Mouse (Mus musculus) v-Abl transformed pro-B cells (cell line): ENCODE measurements around the gene Tmem200b.

ENCODE experiments used
- in situ Hi-C, 2 experiments: fragments of 400-800 bp; cut with MboI; formaldehyde crosslinking; loops; one replicate each; pipeline ENCODE4 v1.15.1; 2025; ENCODE audit not compliant: unreplicated experiment in 2 of 2

Gene Tmem200b

DNA sequence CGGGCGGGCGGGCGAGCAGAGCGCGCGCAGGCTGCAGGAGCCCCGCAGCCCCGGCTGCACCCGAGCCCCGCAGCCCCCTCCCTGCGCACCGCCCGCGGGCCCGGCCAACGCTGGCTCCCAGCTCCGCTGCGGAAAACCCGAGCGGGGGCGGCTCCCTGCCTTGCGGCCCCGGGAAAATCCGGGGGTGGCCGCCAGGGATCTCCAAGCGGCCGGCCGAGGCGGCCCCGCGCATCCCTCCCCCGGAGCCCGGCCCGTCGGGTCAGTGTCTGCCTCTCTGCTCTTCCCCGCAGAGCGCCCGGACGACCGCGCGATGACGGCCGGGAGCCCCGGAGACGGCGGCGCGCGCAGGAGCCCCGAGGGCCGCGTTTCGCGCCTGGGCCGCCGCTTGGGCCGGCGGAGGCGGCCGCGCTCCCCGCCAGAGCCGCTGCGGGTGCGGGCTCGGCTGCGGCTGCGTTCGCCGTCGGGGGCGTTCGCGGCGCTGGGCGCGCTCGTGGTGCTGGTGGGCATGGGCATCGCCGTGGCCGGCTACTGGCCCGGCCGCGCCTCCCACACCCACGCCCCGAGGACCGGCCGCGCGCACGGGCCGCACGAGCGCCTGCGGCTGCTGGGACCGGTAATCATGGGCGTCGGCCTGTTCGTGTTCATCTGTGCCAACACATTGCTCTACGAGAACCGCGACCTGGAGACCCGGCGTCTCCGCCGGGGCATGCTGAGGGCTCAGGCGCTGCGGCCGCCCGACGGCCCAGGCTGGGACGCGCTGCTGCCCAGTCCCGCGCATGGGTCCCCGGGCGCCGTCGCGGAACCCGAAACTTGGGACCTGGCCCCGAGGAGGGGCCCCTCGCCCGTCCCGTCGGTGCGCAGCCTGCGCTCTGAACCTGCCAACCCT is at the start of gene Tmem200b:
Gene Tmem200b, plus strand, starts transcription at position 311 of the 886 bp plus-strand sequence.
- in situ Hi-C loops: no loop called here

- in situ Hi-C loops: no loop called here
Measured at GRCm38 (mm10) chr4:131872672-131873292, 48.8 kb upstream of the Tmem200b start.

DNA sequence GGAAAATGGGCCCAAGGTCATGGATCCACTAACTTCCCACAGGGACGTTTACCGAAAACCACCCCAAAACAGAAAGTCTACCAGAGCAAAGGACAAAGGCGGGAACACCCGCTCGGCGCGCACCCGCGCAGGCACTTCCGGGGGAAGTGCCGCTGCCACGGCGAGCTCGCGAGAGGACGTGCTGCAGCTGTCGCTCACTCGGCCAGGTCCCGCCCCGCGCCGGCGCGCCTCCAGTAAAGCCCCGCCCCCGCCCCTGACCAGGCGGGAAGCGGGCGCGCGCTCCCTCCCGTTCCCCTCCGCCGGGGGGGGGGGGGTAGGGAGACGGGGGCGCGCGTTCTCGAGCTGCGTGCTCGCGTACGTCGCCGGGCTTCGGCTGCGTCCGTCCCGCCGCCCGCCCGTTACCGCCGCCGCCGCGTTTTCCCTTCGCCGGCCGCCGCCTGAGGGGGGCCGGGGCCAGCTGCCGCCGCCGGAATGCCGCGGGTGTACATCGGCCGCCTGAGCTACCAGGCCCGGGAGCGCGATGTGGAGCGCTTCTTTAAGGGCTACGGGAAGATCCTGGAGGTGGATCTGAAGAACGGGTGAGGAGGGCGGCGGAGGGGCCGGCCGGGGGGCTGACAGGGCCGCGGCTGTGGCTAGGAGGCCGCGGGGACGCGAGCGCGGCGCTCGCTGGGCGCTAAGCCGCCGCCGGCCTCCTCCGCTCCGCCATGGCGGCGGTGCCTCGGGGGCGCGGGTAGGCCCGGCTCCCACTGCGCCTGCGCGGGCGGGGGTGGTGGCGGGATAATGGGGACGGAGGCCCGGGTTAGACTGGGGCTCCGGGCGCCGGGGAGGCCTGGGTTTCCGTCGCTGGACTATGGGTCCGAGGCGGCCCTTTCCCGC is 48.0 kb upstream of the Tmem200b start, which contains the start of gene Srsf4:
Gene Srsf4, plus strand, starts transcription at position 325 of the 876 bp plus-strand sequence.
- in situ Hi-C loops: no loop called here

- in situ Hi-C loops: no loop called here
Measured at GRCm38 (mm10) chr4:131874169-131874536, 47.4 kb upstream of the Tmem200b start.

- in situ Hi-C loops: no loop called here
Measured at GRCm38 (mm10) chr4:131874567-131874966, 47.0 kb upstream of the Tmem200b start.

DNA sequence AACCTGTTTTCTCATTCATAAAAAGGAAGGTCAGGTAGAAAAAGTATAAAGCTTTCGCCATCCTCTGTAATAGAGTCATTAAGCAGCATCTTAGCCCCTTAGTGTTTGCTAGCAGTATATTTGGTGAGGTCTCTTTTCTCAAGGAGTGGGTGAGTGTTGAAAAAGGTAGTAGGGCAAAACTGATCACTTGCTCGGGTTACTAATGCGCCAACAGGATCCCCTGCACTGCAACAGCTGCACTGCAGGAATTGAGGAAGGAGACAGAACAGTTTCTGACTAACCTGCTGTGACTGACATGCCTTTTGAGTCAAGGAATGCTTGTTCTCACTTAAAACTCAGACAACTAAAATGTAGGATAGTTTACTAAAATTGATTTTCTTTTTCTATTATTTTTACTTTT is 46.3 kb upstream of the Tmem200b start:
- in situ Hi-C loops: no loop called here

DNA sequence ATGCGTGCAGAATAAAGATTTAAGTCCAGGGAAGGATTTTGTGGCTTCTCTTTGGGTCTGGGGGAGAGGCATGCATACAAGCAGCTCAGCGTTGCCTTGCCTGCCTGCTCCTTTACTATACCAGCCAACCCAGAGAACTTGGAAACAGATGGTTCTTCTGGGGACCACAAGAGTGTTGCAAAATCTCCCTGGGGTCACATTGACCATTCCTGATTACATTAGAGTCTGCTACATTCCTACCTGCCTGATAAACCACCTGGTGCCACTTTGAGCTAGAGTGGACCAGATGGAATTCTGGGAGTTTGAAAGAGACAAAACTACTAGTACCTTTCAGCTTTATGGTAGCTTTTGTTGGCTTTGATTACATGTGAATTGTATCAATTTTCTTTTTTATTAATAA is 44.7 kb upstream of the Tmem200b start:
- in situ Hi-C loops: no loop called here

- in situ Hi-C loops: no loop called here
Measured at GRCm38 (mm10) chr4:131879692-131880091, 41.9 kb upstream of the Tmem200b start.

DNA sequence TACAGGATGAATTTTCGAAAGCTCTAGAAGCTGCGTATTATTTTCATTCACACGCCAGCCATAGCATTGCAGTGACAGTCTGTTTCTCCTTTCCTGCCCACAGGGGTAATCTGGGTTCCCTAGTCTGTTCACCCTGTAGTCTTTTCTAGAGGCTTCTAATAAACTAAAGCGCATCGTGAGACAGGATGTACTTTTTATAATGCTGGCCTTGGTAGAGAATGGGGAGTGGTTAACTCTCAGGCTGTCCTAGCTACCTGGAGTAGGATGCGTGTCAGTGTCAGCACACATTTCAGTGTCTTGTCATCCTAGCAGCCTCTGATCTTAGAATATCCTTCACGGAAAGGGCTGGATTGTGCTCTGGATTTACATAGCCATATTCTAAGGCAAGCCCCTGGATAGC is 40.3 kb upstream of the Tmem200b start:
- in situ Hi-C loops: no loop called here

DNA sequence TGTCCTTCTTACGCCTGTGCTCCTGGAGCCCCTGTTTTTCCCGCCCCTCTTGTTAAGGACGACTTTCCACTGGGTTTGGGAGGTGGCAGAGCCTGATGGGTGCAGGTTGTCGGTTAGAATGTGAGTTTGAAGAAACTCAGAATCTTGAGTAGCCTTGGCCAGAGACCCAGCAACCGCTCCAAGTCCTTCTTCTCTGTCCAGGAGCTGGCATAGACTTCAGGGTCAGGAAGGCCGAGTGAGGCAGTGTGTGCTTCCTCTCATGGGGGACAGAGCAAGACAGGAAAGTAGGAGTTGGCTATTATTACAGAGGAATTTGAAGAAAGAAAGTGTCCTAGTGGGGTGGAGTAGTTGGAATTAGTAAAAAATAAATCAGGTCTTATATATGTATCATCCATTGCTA is 38.0 kb upstream of the Tmem200b start:
- in situ Hi-C loops: no loop called here

GRCm38 (mm10) chr4:131885376-131885775 is 36.2 kb upstream of the Tmem200b start:
- in situ Hi-C loops: no loop called here

DNA sequence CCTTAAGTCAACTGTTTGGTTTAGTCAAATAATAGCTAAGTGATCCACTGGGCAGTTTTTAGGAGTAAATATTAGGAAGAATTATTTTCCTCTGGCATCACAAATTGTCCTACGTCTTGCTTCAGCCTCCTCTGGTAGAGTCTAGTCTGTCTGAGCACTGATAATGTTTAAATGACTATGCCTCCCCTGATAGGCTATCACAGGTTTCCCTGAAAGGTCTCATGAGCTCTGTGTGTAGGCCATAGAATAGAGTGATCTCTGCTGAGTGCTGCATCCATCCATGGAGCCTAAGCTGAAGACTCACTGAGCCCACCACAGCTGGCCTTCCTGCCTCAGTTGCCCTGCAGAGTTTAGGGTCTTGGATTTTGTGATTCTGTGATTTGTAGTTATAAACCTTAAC is 33.0 kb upstream of the Tmem200b start:
- in situ Hi-C loops: no loop called here

DNA sequence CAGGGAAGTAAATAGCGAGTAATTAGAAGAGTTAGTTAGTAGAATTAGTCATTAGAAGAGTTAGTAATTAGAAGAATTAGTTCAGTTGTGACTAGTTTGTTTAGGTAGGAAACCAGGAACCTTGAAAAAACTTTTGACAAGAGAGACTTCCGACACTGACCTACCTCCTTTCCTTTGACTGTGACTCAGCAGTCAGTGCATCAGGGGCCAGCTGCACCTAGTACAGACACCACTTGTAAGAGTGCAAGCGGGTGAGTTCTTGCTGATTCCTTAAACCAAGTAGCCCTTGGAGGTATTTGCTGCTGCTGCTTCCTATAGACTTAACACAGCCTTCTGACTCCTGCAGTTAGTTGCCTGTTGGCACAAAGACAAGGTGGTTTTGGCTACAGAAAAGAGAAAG is 30.9 kb upstream of the Tmem200b start:
- in situ Hi-C loops: no loop called here

DNA sequence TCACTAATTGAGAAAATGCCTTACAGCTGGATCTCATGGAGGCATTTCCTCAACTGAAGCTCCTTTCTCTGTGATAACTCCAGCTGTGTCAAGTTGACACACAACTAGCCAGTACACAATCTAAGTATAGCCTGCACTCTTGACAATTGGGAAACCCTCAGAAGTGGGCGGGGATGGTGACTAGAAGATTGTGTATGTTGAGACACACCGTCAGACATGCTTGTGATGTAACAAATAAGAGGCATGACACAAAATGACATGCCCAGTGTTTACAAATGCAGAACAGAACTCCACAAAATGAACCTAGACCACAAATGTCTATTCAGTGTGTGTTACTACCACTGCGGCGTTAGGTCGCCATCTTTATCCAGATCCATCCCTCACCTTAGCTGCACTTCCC is 24.5 kb upstream of the Tmem200b start:
- in situ Hi-C loops: no loop called here

- in situ Hi-C loops: no loop called here
Measured at GRCm38 (mm10) chr4:131897787-131898186, 23.8 kb upstream of the Tmem200b start.

DNA sequence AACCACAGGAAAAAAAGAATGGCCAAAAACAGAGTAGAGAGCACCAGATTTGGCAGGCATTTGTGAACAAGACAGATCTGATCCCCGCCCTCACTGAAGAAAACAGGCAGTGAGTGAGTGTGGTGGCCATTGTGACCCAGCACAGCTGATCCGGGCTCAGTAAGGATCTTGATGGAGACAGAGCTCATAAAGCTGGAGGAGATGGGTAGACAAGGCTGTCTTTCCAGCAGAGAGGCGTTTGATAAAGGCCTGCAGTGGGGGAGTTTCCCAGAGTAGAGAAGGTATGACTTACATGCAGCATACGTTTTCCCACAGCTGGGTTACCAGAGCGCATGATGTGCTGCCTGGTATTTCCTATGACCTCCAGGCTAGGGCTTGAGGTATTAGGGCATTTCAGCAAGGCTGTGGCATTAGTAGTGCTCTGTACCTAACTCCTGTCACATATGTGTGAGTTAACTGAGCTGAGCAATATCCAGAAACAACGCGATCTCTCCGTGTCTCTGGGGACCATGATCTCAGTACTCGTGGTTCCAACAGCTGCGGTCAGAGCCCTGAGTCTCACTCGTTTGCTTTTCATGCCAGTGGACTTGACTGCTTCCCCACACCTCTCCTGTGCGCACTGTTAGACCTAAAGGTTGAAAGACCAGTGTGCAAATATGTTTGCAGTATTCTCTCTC is 22.9 kb upstream of the Tmem200b start:
- in situ Hi-C loops: no loop called here

GRCm38 (mm10) chr4:131899180-131899554 is 22.4 kb upstream of the Tmem200b start:
- in situ Hi-C loops: no loop called here

DNA sequence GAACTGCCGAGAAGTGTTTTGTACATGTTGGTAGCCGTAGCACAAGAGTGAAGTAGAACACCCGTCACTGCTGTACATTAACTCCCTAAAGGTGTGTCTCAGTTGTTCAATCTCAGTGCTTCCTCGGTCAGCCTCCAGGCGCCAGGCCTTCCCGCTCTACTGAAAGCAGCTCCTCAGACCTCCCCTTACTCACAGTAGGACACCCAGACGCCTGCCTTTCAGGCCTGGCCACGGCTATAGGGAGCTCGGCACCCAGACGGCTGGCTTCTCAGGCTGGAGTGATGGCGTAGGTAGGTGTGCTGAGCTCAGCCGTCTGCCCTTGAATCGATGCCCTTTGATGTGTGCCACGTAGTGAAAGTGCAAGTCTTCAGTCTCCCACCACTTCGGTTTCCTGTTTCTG is 20.5 kb upstream of the Tmem200b start:
- in situ Hi-C loops: no loop called here

GRCm38 (mm10) chr4:131904478-131904877 is 17.1 kb upstream of the Tmem200b start:
- in situ Hi-C loops: no loop called here

DNA sequence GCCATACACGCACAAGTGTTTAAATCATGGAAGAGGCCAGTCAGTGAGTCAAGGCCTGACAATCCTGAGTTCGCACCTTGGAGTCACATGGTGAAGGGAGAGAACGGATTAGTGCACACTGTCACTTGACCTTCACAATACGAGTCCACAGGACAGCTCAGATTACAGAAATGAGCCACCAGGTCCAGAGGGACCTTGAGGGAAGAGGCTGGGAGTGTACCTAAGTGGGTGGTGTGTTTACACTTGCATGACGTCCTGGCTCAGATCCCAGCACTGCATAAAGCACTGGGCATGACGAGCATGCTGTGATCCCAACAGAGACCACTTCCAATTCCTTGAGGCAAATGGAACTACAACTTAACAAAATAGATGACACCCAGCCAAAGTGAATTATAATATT is 15.1 kb upstream of the Tmem200b start:
- in situ Hi-C loops: loop anchor here (5.0 kb wide), 2 partner anchors 171 to 176 kb away; partner anchors contain the start of gene Epb41 (in 1 of the 2)
